Mouse (Mus musculus): Measurements from ENCODE around the gene Cacng8. TPM values are rescaled to one million over a fixed set of nuclear protein-coding genes. Genes with fewer than 3 reads are reported as not detected.

Cacng8 gene
- total and polyA plus RNA-seq, 3 experiments, result 5.6 to 9.2 TPM; not detected in 1

GRCm38 (mm10) chr7:3425141-3425540 lies 34.7 kb downstream of the Cacng8 start:
- H3K27ac ChIP-seq (ENCODE audit: control insufficient read depth, low read depth, low read length), result no peak overlapping the region
- H3K79me2 ChIP-seq (ENCODE audit: control insufficient read depth, insufficient read depth, low read length, poor library complexity), result no peaks in the 10 kb centered on the region
- no peak for DNase-seq (ENCODE audit: low read depth, low spot score)
- no peaks in the 10 kb centered on the region; a peak in 2 of 4 replicates for H3K27me3 ChIP-seq (ENCODE audit: control insufficient read depth in 1 of 2, insufficient read depth in 2 of 2, low read length in 2 of 2)
- H3K36me3 ChIP-seq (ENCODE audit: control insufficient read depth in 1 of 2, insufficient read depth in 2 of 2, low read length in 2 of 2), result no peaks in the 10 kb centered on the region
- no peak overlapping the region for H3K4me3 ChIP-seq (ENCODE audit: control insufficient read depth in 1 of 2, insufficient read depth in 1 of 2, low read depth in 2 of 2, low read length in 2 of 2)
- no peaks in the 10 kb centered on the region for H3K4me1 ChIP-seq (ENCODE audit: control insufficient read depth in 1 of 2, insufficient read depth in 2 of 2, low read length in 2 of 2)
- no peaks in the 10 kb centered on the region for H3K9me3 ChIP-seq (replicated peaks; ENCODE audit: insufficient read depth, low read length)
- H3K9ac ChIP-seq (ENCODE audit: control insufficient read depth, low read depth, low read length, poor library complexity, severe bottlenecking), result no peak overlapping the region
- no peak for TF ChIP-seq MAZ (IDR thresholded peaks at IDR 0.05; ENCODE audit: low read depth, low read length)
- no peak for TF ChIP-seq USF1 (IDR thresholded peaks at IDR 0.05; ENCODE audit: low read depth, low read length)
- no peak for TF ChIP-seq CTCF (IDR thresholded peaks at IDR 0.05 in 2 of 3, conservative IDR thresholded peaks at IDR 0.05 in 1 of 3; ENCODE audit: control insufficient read depth in 1 of 3, insufficient read depth in 1 of 3, low read depth in 2 of 3, low read length in 3 of 3, poor library complexity in 1 of 3, severe bottlenecking in 1 of 3)
- no peak for TF ChIP-seq GATA1 (IDR thresholded peaks at IDR 0.05; ENCODE audit: low read depth, low read length)
- no peak for TF ChIP-seq EP300 (IDR thresholded peaks at IDR 0.05; ENCODE audit: low read depth in 1 of 2, low read length in 2 of 2)
- TF ChIP-seq ELF1 (IDR thresholded peaks at IDR 0.05; ENCODE audit: low read depth, low read length), result no peak
- TF ChIP-seq HCFC1 (IDR thresholded peaks at IDR 0.05; ENCODE audit: low read depth, low read length), result no peak

GRCm38 (mm10) chr7:3430161-3430560 lies 39.7 kb downstream of the Cacng8 start:
- Histone ChIP-seq H3K4me1 (ENCODE audit: control insufficient read depth in 1 of 2, insufficient read depth in 2 of 2, low read length in 2 of 2) (no peaks in the 10 kb centered on the region), H3K27ac (ENCODE audit: control insufficient read depth, low read depth, low read length) (no peak overlapping the region), H3K27me3 (ENCODE audit: control insufficient read depth in 1 of 2, insufficient read depth in 2 of 2, low read length in 2 of 2) (peaks cover 0 to 2% of the 10 kb centered on the region in 2 experiments; a peak in 2 of 4 replicates), H3K36me3 (ENCODE audit: control insufficient read depth in 1 of 2, insufficient read depth in 2 of 2, low read length in 2 of 2) (no peaks in the 10 kb centered on the region), H3K79me2 (ENCODE audit: control insufficient read depth, insufficient read depth, low read length, poor library complexity) (no peaks in the 10 kb centered on the region), H3K9ac (ENCODE audit: control insufficient read depth, low read depth, low read length, poor library complexity, severe bottlenecking) (no peak overlapping the region), H3K4me3 (ENCODE audit: control insufficient read depth in 1 of 2, insufficient read depth in 1 of 2, low read depth in 2 of 2, low read length in 2 of 2) (no peak overlapping the region), H3K9me3 (replicated peaks; ENCODE audit: insufficient read depth, low read length) (no peaks in the 10 kb centered on the region)
- TF ChIP-seq BHLHE40 (IDR thresholded peaks at IDR 0.05; ENCODE audit: borderline replicate concordance, low read depth, low read length), result no peak
- TF ChIP-seq POLR2AphosphoS5 (IDR thresholded peaks at IDR 0.05; ENCODE audit: borderline replicate concordance, low read depth, low read length), result no peak
- no peak for TF ChIP-seq ZC3H11A (IDR thresholded peaks at IDR 0.05; ENCODE audit: low read depth, low read length)
- no peak for DNase-seq (ENCODE audit: low read depth, low spot score)

GRCm38 (mm10) chr7:3432066-3432465 lies 41.6 kb downstream of the Cacng8 start:
- no peak overlapping the region for H3K27ac ChIP-seq (ENCODE audit: control insufficient read depth, low read depth, low read length)
- H3K4me3 ChIP-seq (ENCODE audit: control insufficient read depth in 1 of 2, insufficient read depth in 1 of 2, low read depth in 2 of 2, low read length in 2 of 2), result no peak overlapping the region
- no peaks in the 10 kb centered on the region for H3K79me2 ChIP-seq (ENCODE audit: control insufficient read depth, insufficient read depth, low read length, poor library complexity)
- H3K9me3 ChIP-seq (replicated peaks; ENCODE audit: insufficient read depth, low read length), result no peaks in the 10 kb centered on the region
- peaks cover 2% of the 10 kb centered on the region in 2 experiments; a peak in 2 of 4 replicates for H3K27me3 ChIP-seq (ENCODE audit: control insufficient read depth in 1 of 2, insufficient read depth in 2 of 2, low read length in 2 of 2)
- no peaks in the 10 kb centered on the region for H3K36me3 ChIP-seq (ENCODE audit: control insufficient read depth in 1 of 2, insufficient read depth in 2 of 2, low read length in 2 of 2)
- no peaks in the 10 kb centered on the region for H3K4me1 ChIP-seq (ENCODE audit: control insufficient read depth in 1 of 2, insufficient read depth in 2 of 2, low read length in 2 of 2)
- no peak for TF ChIP-seq ZNF384 (IDR thresholded peaks at IDR 0.05; ENCODE audit: low read depth, low read length)
- TF ChIP-seq KAT2A (conservative IDR thresholded peaks at IDR 0.05; ENCODE audit: low read depth, low read length), result no peak
- no peak for TF ChIP-seq ETS1 (IDR thresholded peaks at IDR 0.05; ENCODE audit: low read depth, low read length)
- no peak for TF ChIP-seq USF2 (IDR thresholded peaks at IDR 0.05; ENCODE audit: borderline replicate concordance in 1 of 2, insufficient read depth in 1 of 2, low read depth in 1 of 2, low read length in 2 of 2)
- TF ChIP-seq RAD21 (IDR thresholded peaks at IDR 0.05; ENCODE audit: low read depth, low read length), result no peak
- TF ChIP-seq POLR2AphosphoS2 (IDR thresholded peaks at IDR 0.05; ENCODE audit: low read length), result no peak
- H3K9ac ChIP-seq (ENCODE audit: control insufficient read depth, low read depth, low read length, poor library complexity, severe bottlenecking), result no peak overlapping the region
- DNase-seq (ENCODE audit: low read depth, low spot score), result no peak

Measured in MEL (cell line).